Mouse (Mus musculus): ENCODE measurements around the gene Riiad1. TPM values are rescaled to one million over a fixed set of nuclear protein-coding genes. Genes with fewer than 3 reads are reported as not detected.

The Riiad1 gene
- 0.85 TPM for polyA plus RNA-seq (2014; fragmentation: Illumina TruSeq; extraction: RNeasy Lipid Tissue Mini Kit (QIAGEN cat#74804); ENCODE audit: low replicate concordance)

GRCm38 (mm10) chr3:94480291-94480884 is at the start of gene Riiad1:
Riiad1 (minus strand) TSS chr3:94480341.

DNA sequence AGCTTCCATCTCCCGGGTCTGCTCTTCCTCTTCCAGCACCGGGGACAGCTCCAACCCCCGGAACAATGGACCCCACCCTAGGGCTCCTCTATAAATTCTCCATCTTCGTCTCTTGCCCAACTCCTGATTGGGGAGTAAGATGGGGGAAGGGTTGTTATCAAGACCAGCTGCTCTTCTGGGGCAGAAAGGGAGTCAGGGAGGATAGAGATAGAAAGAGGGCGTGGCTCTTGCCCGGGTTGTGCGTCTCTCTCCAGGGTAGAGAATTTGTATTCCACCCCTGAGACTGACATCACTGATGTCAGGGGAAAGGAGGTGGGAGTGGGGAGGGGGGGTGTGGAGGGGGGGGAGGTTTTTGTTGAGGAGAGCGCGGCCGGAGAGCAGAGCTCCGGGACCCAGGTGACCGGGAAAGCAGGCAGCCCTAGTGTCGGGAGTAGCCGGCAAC is 2.1 kb downstream of the Riiad1 start, which contains the start of gene Celf3:
Celf3 (plus strand) TSS at position 315 of the 442 bp plus-strand sequence.

GRCm38 (mm10) chr3:94443597-94443964 is 36.6 kb downstream of the Riiad1 start, which contains the start of gene Oaz3:
Oaz3 (minus strand) TSS chr3:94443915.

GRCm38 (mm10) chr3:94442951-94443596 is 37.1 kb downstream of the Riiad1 start, which contains the start of gene Mrpl9:
Mrpl9 (plus strand) TSS chr3:94443318.

Other genes starting within 250 kb of the Riiad1 start
- not detected for gene Gm4778, start 216.3 kb downstream of the Riiad1 start, polyA plus RNA-seq (2014; fragmentation: Illumina TruSeq; extraction: RNeasy Lipid Tissue Mini Kit (QIAGEN cat#74804); ENCODE audit: low replicate concordance)
- 67.9 TPM for gene Them4, start 170.3 kb downstream of the Riiad1 start, polyA plus RNA-seq (2014; fragmentation: Illumina TruSeq; extraction: RNeasy Lipid Tissue Mini Kit (QIAGEN cat#74804); ENCODE audit: low replicate concordance)
- not detected for gene Them5, start 138.2 kb downstream of the Riiad1 start, polyA plus RNA-seq (2014; fragmentation: Illumina TruSeq; extraction: RNeasy Lipid Tissue Mini Kit (QIAGEN cat#74804); ENCODE audit: low replicate concordance)
- not detected for gene C2cd4d, start 117.9 kb downstream of the Riiad1 start, polyA plus RNA-seq (2014; fragmentation: Illumina TruSeq; extraction: RNeasy Lipid Tissue Mini Kit (QIAGEN cat#74804); ENCODE audit: low replicate concordance)
- gene Rorc, start 107.5 kb downstream of the Riiad1 start, polyA plus RNA-seq (2014; fragmentation: Illumina TruSeq; extraction: RNeasy Lipid Tissue Mini Kit (QIAGEN cat#74804); ENCODE audit: low replicate concordance) = 24.5 TPM
- 0.19 TPM for gene Lingo4, start 81.8 kb downstream of the Riiad1 start, polyA plus RNA-seq (2014; fragmentation: Illumina TruSeq; extraction: RNeasy Lipid Tissue Mini Kit (QIAGEN cat#74804); ENCODE audit: low replicate concordance)
- gene Tdrkh, start 67.1 kb downstream of the Riiad1 start, polyA plus RNA-seq (2014; fragmentation: Illumina TruSeq; extraction: RNeasy Lipid Tissue Mini Kit (QIAGEN cat#74804); ENCODE audit: low replicate concordance) = 1.3 TPM
- gene Mrpl9, start 37.0 kb downstream of the Riiad1 start, polyA plus RNA-seq (2014; fragmentation: Illumina TruSeq; extraction: RNeasy Lipid Tissue Mini Kit (QIAGEN cat#74804); ENCODE audit: low replicate concordance) = 35.5 TPM
- gene Oaz3, start 36.4 kb downstream of the Riiad1 start, polyA plus RNA-seq (2014; fragmentation: Illumina TruSeq; extraction: RNeasy Lipid Tissue Mini Kit (QIAGEN cat#74804); ENCODE audit: low replicate concordance) = not detected
- gene Celf3, start 2.0 kb downstream of the Riiad1 start, polyA plus RNA-seq (2014; fragmentation: Illumina TruSeq; extraction: RNeasy Lipid Tissue Mini Kit (QIAGEN cat#74804); ENCODE audit: low replicate concordance) = 0.19 TPM
- 38.1 TPM for gene Snx27, start 102.4 kb upstream of the Riiad1 start, polyA plus RNA-seq (2014; fragmentation: Illumina TruSeq; extraction: RNeasy Lipid Tissue Mini Kit (QIAGEN cat#74804); ENCODE audit: low replicate concordance)
- not detected for gene Gm10972, start 162.8 kb upstream of the Riiad1 start, polyA plus RNA-seq (2014; fragmentation: Illumina TruSeq; extraction: RNeasy Lipid Tissue Mini Kit (QIAGEN cat#74804); ENCODE audit: low replicate concordance)
- 9.9 TPM for gene Tuft1, start 178.5 kb upstream of the Riiad1 start, polyA plus RNA-seq (2014; fragmentation: Illumina TruSeq; extraction: RNeasy Lipid Tissue Mini Kit (QIAGEN cat#74804); ENCODE audit: low replicate concordance)
- gene Selenbp2, start 213.2 kb upstream of the Riiad1 start, polyA plus RNA-seq (2014; fragmentation: Illumina TruSeq; extraction: RNeasy Lipid Tissue Mini Kit (QIAGEN cat#74804); ENCODE audit: low replicate concordance) = not detected

Data from small intestine, adult 10 weeks (tissue).